Mouse (Mus musculus): ENCODE data around the gene Olfr90. TPM values are rescaled to one million over a fixed set of nuclear protein-coding genes. Genes with fewer than 3 reads are reported as not detected.
"Not testable (repeated sequence)": the region's sequence is repeated elsewhere in the genome, so short reads cannot be mapped to it uniquely, and the experiment has no call there.

Olfr90 gene
- 0.34 TPM in 1 of 2 replicates, not detected in the other for polyA plus RNA-seq (2014; fragmentation: Nextera tagmentation; extraction: Ambion mirVana)

- no peaks in the 10 kb centered on the region for H3K9me3 ChIP-seq (ENCODE audit: low read depth, low read length)
- no peak for TF ChIP-seq CTCF (IDR thresholded peaks at IDR 0.05; ENCODE audit: low read depth)
- no peaks in the 10 kb centered on the region for H3K27me3 ChIP-seq (ENCODE audit: insufficient read depth, low read length)
- no peak within 1 kb of the TSS for H3K9ac ChIP-seq
- DNase-seq (no peak), ATAC-seq (ENCODE audit: insufficient read depth) (no peak)
- no peaks in the 10 kb centered on the region for H3K36me3 ChIP-seq (ENCODE audit: insufficient read depth)
- no peaks in the 10 kb centered on the region for H3K4me1 ChIP-seq (ENCODE audit: insufficient read depth)
- H3K4me2 ChIP-seq: no peak within 1 kb of the TSS
- H3K27ac ChIP-seq (ENCODE audit: low read depth): no peak within 1 kb of the TSS
- no peak within 1 kb of the TSS for H3K4me3 ChIP-seq (ENCODE audit: low read depth, low read length)
Observed at GRCm38 (mm10) chr17:37088399-37088798, at the start of gene Olfr90. Gene Olfr90 (minus strand): TSS chr17:37088499.

- not testable (repeated sequence) for H3K4me3 ChIP-seq (ENCODE audit: low read depth, low read length); H3K9ac ChIP-seq; H3K27me3 ChIP-seq (ENCODE audit: insufficient read depth, low read length); DNase-seq; H3K4me2 ChIP-seq; ATAC-seq (ENCODE audit: insufficient read depth); H3K9me3 ChIP-seq (ENCODE audit: low read depth, low read length); H3K36me3 ChIP-seq (ENCODE audit: insufficient read depth); H3K4me1 ChIP-seq (ENCODE audit: insufficient read depth); H3K27ac ChIP-seq (ENCODE audit: low read depth)
- WGBS: 64% methylated on average over 4 of the region's 4 CpGs
Observed at GRCm38 (mm10) chr17:37131366-37131765, 43.1 kb upstream of the Olfr90 start.

GRCm38 (mm10) chr17:37119988-37120387 is 31.7 kb upstream of the Olfr90 start, which contains the start of gene Olfr92:
Gene Olfr92 (minus strand): TSS chr17:37120088.
- H3K36me3 ChIP-seq (ENCODE audit: insufficient read depth): no peaks in the 10 kb centered on the region
- no peak for DNase-seq
- H3K9ac ChIP-seq: no peak within 1 kb of the TSS
- no peaks in the 10 kb centered on the region for H3K27me3 ChIP-seq (ENCODE audit: insufficient read depth, low read length)
- no peaks in the 10 kb centered on the region for H3K9me3 ChIP-seq (ENCODE audit: low read depth, low read length)
- no peaks in the 10 kb centered on the region for H3K4me1 ChIP-seq (ENCODE audit: insufficient read depth)
- no peak within 1 kb of the TSS for H3K27ac ChIP-seq (ENCODE audit: low read depth)
- no peak within 1 kb of the TSS for H3K4me3 ChIP-seq (ENCODE audit: low read depth, low read length)
- H3K4me2 ChIP-seq: no peak within 1 kb of the TSS
- ATAC-seq (ENCODE audit: insufficient read depth): no peak
- TF ChIP-seq CTCF (IDR thresholded peaks at IDR 0.05; ENCODE audit: low read depth): no peak
- 80% methylated on average over 2 of the region's 2 CpGs for WGBS

GRCm38 (mm10) chr17:37098178-37098577 is 9.9 kb upstream of the Olfr90 start, which contains the start of gene Olfr91:
Gene Olfr91 (minus strand): TSS chr17:37098278.
- Histone ChIP-seq H3K27me3 (ENCODE audit: insufficient read depth, low read length) (no peaks in the 10 kb centered on the region), H3K4me2 (no peak within 1 kb of the TSS), H3K9me3 (ENCODE audit: low read depth, low read length) (no peaks in the 10 kb centered on the region), H3K4me3 (ENCODE audit: low read depth, low read length) (no peak within 1 kb of the TSS), H3K4me1 (ENCODE audit: insufficient read depth) (no peaks in the 10 kb centered on the region), H3K36me3 (ENCODE audit: insufficient read depth) (no peaks in the 10 kb centered on the region), H3K27ac (ENCODE audit: low read depth) (no peak within 1 kb of the TSS), H3K9ac (no peak within 1 kb of the TSS)
- WGBS: 82% methylated on average over 1 of the region's 1 CpGs
- DNase-seq (no peak), ATAC-seq (ENCODE audit: insufficient read depth) (no peak)
- no peak for TF ChIP-seq CTCF (IDR thresholded peaks at IDR 0.05; ENCODE audit: low read depth)

- H3K4me2 ChIP-seq: no peak overlapping the region
- H3K4me3 ChIP-seq (ENCODE audit: low read depth, low read length): no peak overlapping the region
- H3K4me1 ChIP-seq (ENCODE audit: insufficient read depth): no peaks in the 10 kb centered on the region
- WGBS: 67% methylated on average over 5 of the region's 5 CpGs
- no peak for DNase-seq
- no peak for ATAC-seq (ENCODE audit: insufficient read depth)
- no peak overlapping the region for H3K27ac ChIP-seq (ENCODE audit: low read depth)
- H3K9ac ChIP-seq: no peak overlapping the region
- no peak for TF ChIP-seq CTCF (IDR thresholded peaks at IDR 0.05; ENCODE audit: low read depth)
- no peaks in the 10 kb centered on the region for H3K9me3 ChIP-seq (ENCODE audit: low read depth, low read length)
- H3K36me3 ChIP-seq (ENCODE audit: insufficient read depth): no peaks in the 10 kb centered on the region
- no peaks in the 10 kb centered on the region for H3K27me3 ChIP-seq (ENCODE audit: insufficient read depth, low read length)
Observed at GRCm38 (mm10) chr17:37093289-37093688, 5.0 kb upstream of the Olfr90 start.

GRCm38 (mm10) chr17:37092198-37092597 is 3.9 kb upstream of the Olfr90 start:
- H3K36me3 ChIP-seq (ENCODE audit: insufficient read depth): no peaks in the 10 kb centered on the region
- no peaks in the 10 kb centered on the region for H3K4me1 ChIP-seq (ENCODE audit: insufficient read depth)
- no peak overlapping the region for H3K4me2 ChIP-seq
- WGBS: 58% methylated on average over 1 of the region's 1 CpGs
- no peak overlapping the region for H3K9ac ChIP-seq
- no peak overlapping the region for H3K4me3 ChIP-seq (ENCODE audit: low read depth, low read length)
- no peak for TF ChIP-seq CTCF (IDR thresholded peaks at IDR 0.05; ENCODE audit: low read depth)
- H3K27ac ChIP-seq (ENCODE audit: low read depth): no peak overlapping the region
- no peaks in the 10 kb centered on the region for H3K27me3 ChIP-seq (ENCODE audit: insufficient read depth, low read length)
- DNase-seq (no peak), ATAC-seq (ENCODE audit: insufficient read depth) (no peak)
- no peaks in the 10 kb centered on the region for H3K9me3 ChIP-seq (ENCODE audit: low read depth, low read length)

GRCm38 (mm10) chr17:37085545-37085944 is 2.8 kb downstream of the Olfr90 start:
- no peaks in the 10 kb centered on the region for H3K27me3 ChIP-seq (ENCODE audit: insufficient read depth, low read length)
- H3K4me1 ChIP-seq (ENCODE audit: insufficient read depth): no peaks in the 10 kb centered on the region
- DNase-seq (no peak), ATAC-seq (ENCODE audit: insufficient read depth) (no peak)
- H3K4me3 ChIP-seq (ENCODE audit: low read depth, low read length): no peak overlapping the region
- no peak overlapping the region for H3K27ac ChIP-seq (ENCODE audit: low read depth)
- H3K9ac ChIP-seq: no peak overlapping the region
- no peaks in the 10 kb centered on the region for H3K9me3 ChIP-seq (ENCODE audit: low read depth, low read length)
- WGBS: 61% methylated on average over 10 of the region's 10 CpGs
- H3K36me3 ChIP-seq (ENCODE audit: insufficient read depth): no peaks in the 10 kb centered on the region
- TF ChIP-seq CTCF (IDR thresholded peaks at IDR 0.05; ENCODE audit: low read depth): no peak
- no peak overlapping the region for H3K4me2 ChIP-seq

- no peak for ATAC-seq (ENCODE audit: insufficient read depth)
- 61% methylated on average over 5 of the region's 5 CpGs for WGBS
- TF ChIP-seq CTCF (IDR thresholded peaks at IDR 0.05; ENCODE audit: low read depth): peak; percentile 41; the same call in 1 of the 2 replicates
Observed at GRCm38 (mm10) chr17:37084632-37085031, 3.7 kb downstream of the Olfr90 start.

More at GRCm38 (mm10) chr17:37084632-37085031, 3.7 kb downstream of the Olfr90 start:
- Histone ChIP-seq H3K27ac (ENCODE audit: low read depth) (no peak overlapping the region), H3K4me1 (ENCODE audit: insufficient read depth) (no peaks in the 10 kb centered on the region), H3K9ac (no peak overlapping the region), H3K4me2 (no peak overlapping the region), H3K27me3 (ENCODE audit: insufficient read depth, low read length) (no peaks in the 10 kb centered on the region), H3K4me3 (ENCODE audit: low read depth, low read length) (no peak overlapping the region), H3K9me3 (ENCODE audit: low read depth, low read length) (no peaks in the 10 kb centered on the region), H3K36me3 (ENCODE audit: insufficient read depth) (no peaks in the 10 kb centered on the region)
- peak; percentile 32 for DNase-seq
